Mouse (Mus musculus) right cerebral cortex, adult 2 months (tissue): Measurements from ENCODE around the gene 4930415O20Rik.
"Not testable (repeated sequence)": the region's sequence is repeated elsewhere in the genome, so short reads cannot be mapped to it uniquely, and the experiment has no call there.

Experiments
- DNase-seq, 2 experiments: peaks; one replicate each; pipeline ENCODE4 v3.0.0; 2021 to 2022; ENCODE audit warnings: low spot score in 2 of 2

Gene 4930415O20Rik

GRCm38 (mm10) chr15:98568256-98569033, 2.4 kb upstream of the 4930415O20Rik start:
- DNase-seq: no peak

- DNase-seq: no peak
Measured at GRCm38 (mm10) chr15:98569216-98569615, 1.6 kb upstream of the 4930415O20Rik start.

GRCm38 (mm10) chr15:98569795-98570365, 924 bp upstream of the 4930415O20Rik start:
- DNase-seq: no peak

GRCm38 (mm10) chr15:98573293-98573692, 2.5 kb downstream of the 4930415O20Rik start:
- no peak for DNase-seq

- no peak for DNase-seq
Measured at GRCm38 (mm10) chr15:98579310-98579709, 8.5 kb downstream of the 4930415O20Rik start.

- peak; percentile 85 to 87 for DNase-seq
Measured at GRCm38 (mm10) chr15:98579795-98580464, 9.1 kb downstream of the 4930415O20Rik start.

GRCm38 (mm10) chr15:98582410-98582809, 11.6 kb downstream of the 4930415O20Rik start:
- DNase-seq: peak in 1 of 2 experiments; percentile 17

GRCm38 (mm10) chr15:98582996-98583395, 12.2 kb downstream of the 4930415O20Rik start:
- no peak for DNase-seq

GRCm38 (mm10) chr15:98585421-98585820, 14.6 kb downstream of the 4930415O20Rik start:
- no peak for DNase-seq

GRCm38 (mm10) chr15:98586141-98586540, 15.3 kb downstream of the 4930415O20Rik start:
- DNase-seq: not testable (repeated sequence)

- no peak for DNase-seq
Measured at GRCm38 (mm10) chr15:98587751-98588150, 16.9 kb downstream of the 4930415O20Rik start.

GRCm38 (mm10) chr15:98589640-98590336, 19.0 kb downstream of the 4930415O20Rik start:
- no peak for DNase-seq

GRCm38 (mm10) chr15:98591396-98591795, 20.6 kb downstream of the 4930415O20Rik start:
- no peak for DNase-seq

- peak; percentile 50 to 53 for DNase-seq
Measured at GRCm38 (mm10) chr15:98594193-98594592, 23.4 kb downstream of the 4930415O20Rik start.

- DNase-seq: no peak
Measured at GRCm38 (mm10) chr15:98595049-98595448, 24.2 kb downstream of the 4930415O20Rik start.

- DNase-seq: no peak
Measured at GRCm38 (mm10) chr15:98596609-98597008, 25.8 kb downstream of the 4930415O20Rik start.

- no peak for DNase-seq
Measured at GRCm38 (mm10) chr15:98600036-98600709, 29.4 kb downstream of the 4930415O20Rik start.

GRCm38 (mm10) chr15:98601832-98602190, 31.0 kb downstream of the 4930415O20Rik start:
- DNase-seq: no peak

- DNase-seq: no peak
Measured at GRCm38 (mm10) chr15:98602191-98602881, 31.5 kb downstream of the 4930415O20Rik start.

GRCm38 (mm10) chr15:98602921-98603458, 32.2 kb downstream of the 4930415O20Rik start:
- DNase-seq: no peak
